Mouse (Mus musculus): ENCODE measurements around the gene Slc17a4. TPM values are rescaled to one million over a fixed set of nuclear protein-coding genes. Genes with fewer than 3 reads are reported as not detected.

The Slc17a4 gene
- polyA plus RNA-seq, 1 experiment from 2014 or later = not detected

GRCm38 (mm10) chr13:23930904-23931303, 16.1 kb upstream of the Slc17a4 start:
- Histone ChIP-seq H3K27ac (replicated peaks) (no peak overlapping the region), H3K4me3 (no peak overlapping the region), H3K4me1 (peaks cover 8% of the 10 kb centered on the region; the same call in 1 of the 2 replicates), H3K36me3 (no peaks in the 10 kb centered on the region), H3K4me2 (no peak overlapping the region), H3K27me3 (replicated peaks) (no peaks in the 10 kb centered on the region; the same call in 1 of the 2 replicates), H3K9ac (no peak overlapping the region), H3K9me3 (0 out of 2 replicates have a peak, but pooled peaks cover 4% of the 10 kb centered on the region)
- no peak for ATAC-seq (ENCODE audit: extremely low read depth, insufficient number of reproducible peaks, low FRiP score, low TSS enrichment)
- WGBS = 63% methylated on average over 11 of the region's 11 CpGs

GRCm38 (mm10) chr13:23930461-23930860, 15.7 kb upstream of the Slc17a4 start:
- no peak overlapping the region for H3K9ac ChIP-seq
- 85% methylated on average over 9 of the region's 9 CpGs for WGBS

GRCm38 (mm10) chr13:23928637-23929036, 13.8 kb upstream of the Slc17a4 start:
- Histone ChIP-seq H3K9ac (no peak overlapping the region), H3K4me2 (peak overlapping the region; percentile 38), H3K27me3 (replicated peaks) (no peaks in the 10 kb centered on the region; the same call in 1 of the 2 replicates), H3K36me3 (no peaks in the 10 kb centered on the region), H3K4me1 (peaks cover 8% of the 10 kb centered on the region; the same call in 1 of the 2 replicates), H3K4me3 (no peak overlapping the region), H3K9me3 (no peaks in the 10 kb centered on the region), H3K27ac (replicated peaks) (no peak overlapping the region)
- ATAC-seq (ENCODE audit: extremely low read depth, insufficient number of reproducible peaks, low FRiP score, low TSS enrichment) = no peak
- WGBS = 44% methylated on average over 3 of the region's 3 CpGs

More at GRCm38 (mm10) chr13:23930461-23930860, 15.7 kb upstream of the Slc17a4 start:
- peaks cover 8% of the 10 kb centered on the region; the same call in 1 of the 2 replicates for H3K4me1 ChIP-seq
- no peak for ATAC-seq (ENCODE audit: extremely low read depth, insufficient number of reproducible peaks, low FRiP score, low TSS enrichment)
- 0 out of 2 replicates have a peak, but pooled peaks cover 4% of the 10 kb centered on the region for H3K9me3 ChIP-seq
- H3K27me3 ChIP-seq (replicated peaks) = no peaks in the 10 kb centered on the region; the same call in 1 of the 2 replicates
- no peak overlapping the region for H3K27ac ChIP-seq (replicated peaks)
- no peak overlapping the region for H3K4me2 ChIP-seq
- no peak overlapping the region for H3K4me3 ChIP-seq
- H3K36me3 ChIP-seq = no peaks in the 10 kb centered on the region

- Histone ChIP-seq H3K36me3 (no peaks in the 10 kb centered on the region), H3K27me3 (replicated peaks) (no peaks in the 10 kb centered on the region; the same call in 1 of the 2 replicates), H3K27ac (replicated peaks) (no peak overlapping the region), H3K4me2 (no peak overlapping the region), H3K4me3 (no peak overlapping the region), H3K9me3 (no peaks in the 10 kb centered on the region), H3K4me1 (peaks cover 8% of the 10 kb centered on the region; the same call in 1 of the 2 replicates), H3K9ac (no peak overlapping the region)
- ATAC-seq (ENCODE audit: extremely low read depth, insufficient number of reproducible peaks, low FRiP score, low TSS enrichment) = no peak
- 75% methylated on average over 2 of the region's 2 CpGs for WGBS
Measured at GRCm38 (mm10) chr13:23925792-23926191, 11.0 kb upstream of the Slc17a4 start.

- Histone ChIP-seq H3K27ac (replicated peaks) (no peak overlapping the region), H3K4me1 (peaks cover 44% of the 10 kb centered on the region), H3K36me3 (no peaks in the 10 kb centered on the region), H3K9ac (no peak overlapping the region), H3K4me2 (no peak overlapping the region), H3K27me3 (replicated peaks) (no peaks in the 10 kb centered on the region), H3K4me3 (no peak overlapping the region), H3K9me3 (no peaks in the 10 kb centered on the region)
- ATAC-seq (ENCODE audit: extremely low read depth, insufficient number of reproducible peaks, low FRiP score, low TSS enrichment) = no peak
- 60% methylated on average over 4 of the region's 4 CpGs for WGBS
Measured at GRCm38 (mm10) chr13:23917674-23918073, 2.9 kb upstream of the Slc17a4 start.

- Histone ChIP-seq H3K4me3 (no peak overlapping the region), H3K9me3 (no peaks in the 10 kb centered on the region), H3K27me3 (replicated peaks) (no peaks in the 10 kb centered on the region), H3K4me2 (peak overlapping the region; percentile 24), H3K27ac (replicated peaks) (peak overlapping the region; percentile 74), H3K36me3 (no peaks in the 10 kb centered on the region), H3K4me1 (peaks cover 44% of the 10 kb centered on the region), H3K9ac (no peak overlapping the region)
- WGBS = 23% methylated on average over 1 of the region's 1 CpGs
- ATAC-seq (ENCODE audit: extremely low read depth, insufficient number of reproducible peaks, low FRiP score, low TSS enrichment) = no peak
Measured at GRCm38 (mm10) chr13:23916132-23916531, 1.3 kb upstream of the Slc17a4 start.

GRCm38 (mm10) chr13:23913791-23914306, 960 bp downstream of the Slc17a4 start:
- Histone ChIP-seq H3K9ac (no peak overlapping the region), H3K27me3 (replicated peaks) (no peaks in the 10 kb centered on the region; the same call in 1 of the 2 replicates), H3K36me3 (no peaks in the 10 kb centered on the region), H3K4me1 (peaks cover 44% of the 10 kb centered on the region), H3K4me2 (peak overlapping the region; percentile 12; the same call in 1 of the 2 replicates), H3K9me3 (no peaks in the 10 kb centered on the region), H3K27ac (replicated peaks) (peak overlapping the region; percentile 74), H3K4me3 (no peak overlapping the region)
- peak; percentile 62; the same call in 1 of the 2 replicates for ATAC-seq (ENCODE audit: extremely low read depth, insufficient number of reproducible peaks, low FRiP score, low TSS enrichment)
- 14% methylated on average over 6 of the region's 6 CpGs for WGBS

- no peaks in the 10 kb centered on the region for H3K9me3 ChIP-seq
- no peak overlapping the region for H3K27ac ChIP-seq (replicated peaks)
- no peak overlapping the region for H3K4me3 ChIP-seq
- peaks cover 35% of the 10 kb centered on the region for H3K4me1 ChIP-seq
- ATAC-seq (ENCODE audit: extremely low read depth, insufficient number of reproducible peaks, low FRiP score, low TSS enrichment) = no peak
- H3K9ac ChIP-seq = no peak overlapping the region
- no peaks in the 10 kb centered on the region; the same call in 1 of the 2 replicates for H3K27me3 ChIP-seq (replicated peaks)
- WGBS = 75% methylated on average over 5 of the region's 5 CpGs
- H3K4me2 ChIP-seq = no peak overlapping the region
- H3K36me3 ChIP-seq = no peaks in the 10 kb centered on the region
Measured at GRCm38 (mm10) chr13:23911335-23911734, 3.5 kb downstream of the Slc17a4 start.

GRCm38 (mm10) chr13:23910121-23910520, 4.7 kb downstream of the Slc17a4 start:
- Histone ChIP-seq H3K36me3 (no peaks in the 10 kb centered on the region), H3K9ac (no peak overlapping the region), H3K4me2 (no peak overlapping the region), H3K27me3 (replicated peaks) (no peaks in the 10 kb centered on the region; the same call in 1 of the 2 replicates), H3K4me3 (no peak overlapping the region), H3K4me1 (peaks cover 22% of the 10 kb centered on the region), H3K27ac (replicated peaks) (no peak overlapping the region), H3K9me3 (no peaks in the 10 kb centered on the region)
- ATAC-seq (ENCODE audit: extremely low read depth, insufficient number of reproducible peaks, low FRiP score, low TSS enrichment) = no peak
- 77% methylated on average over 5 of the region's 5 CpGs for WGBS

GRCm38 (mm10) chr13:23906906-23907305, 7.9 kb downstream of the Slc17a4 start:
- Histone ChIP-seq H3K4me3 (no peak overlapping the region), H3K27me3 (replicated peaks) (no peaks in the 10 kb centered on the region; the same call in 1 of the 2 replicates), H3K4me2 (no peak overlapping the region), H3K27ac (replicated peaks) (no peak overlapping the region), H3K36me3 (no peaks in the 10 kb centered on the region), H3K9ac (no peak overlapping the region), H3K4me1 (no peaks in the 10 kb centered on the region), H3K9me3 (no peaks in the 10 kb centered on the region)
- WGBS = 82% methylated on average over 5 of the region's 5 CpGs
- no peak for ATAC-seq (ENCODE audit: extremely low read depth, insufficient number of reproducible peaks, low FRiP score, low TSS enrichment)

- H3K27ac ChIP-seq (replicated peaks) = no peak overlapping the region
- no peaks in the 10 kb centered on the region for H3K9me3 ChIP-seq
- no peak for ATAC-seq (ENCODE audit: extremely low read depth, insufficient number of reproducible peaks, low FRiP score, low TSS enrichment)
- H3K4me1 ChIP-seq = no peaks in the 10 kb centered on the region
- no peaks in the 10 kb centered on the region for H3K36me3 ChIP-seq
- no peak overlapping the region for H3K9ac ChIP-seq
- WGBS = 29% methylated on average over 6 of the region's 6 CpGs
- peaks cover 17% of the 10 kb centered on the region for H3K27me3 ChIP-seq (replicated peaks)
- no peak overlapping the region for H3K4me2 ChIP-seq
- no peak overlapping the region for H3K4me3 ChIP-seq
Measured at GRCm38 (mm10) chr13:23898242-23898641, 16.6 kb downstream of the Slc17a4 start.

GRCm38 (mm10) chr13:23893269-23893593, 21.6 kb downstream of the Slc17a4 start:
- no peak overlapping the region for H3K27ac ChIP-seq (replicated peaks)
- no peaks in the 10 kb centered on the region for H3K9me3 ChIP-seq
- no peak overlapping the region for H3K4me2 ChIP-seq
- H3K9ac ChIP-seq = no peak overlapping the region
- 49% methylated on average over 4 of the region's 4 CpGs for WGBS
- no peak overlapping the region for H3K4me3 ChIP-seq
- no peaks in the 10 kb centered on the region for H3K36me3 ChIP-seq
- no peak for ATAC-seq (ENCODE audit: extremely low read depth, insufficient number of reproducible peaks, low FRiP score, low TSS enrichment)
- peaks cover 4% of the 10 kb centered on the region; the same call in 1 of the 2 replicates for H3K4me1 ChIP-seq
- peaks cover 12% of the 10 kb centered on the region for H3K27me3 ChIP-seq (replicated peaks)

Measured in heart, embryonic 13.5 days (tissue).